Mouse (Mus musculus): ENCODE measurements around the gene Sec31a.

GRCm38 (mm10) chr5:100341042-100341441 lies 75.0 kb downstream of the Sec31a start:
- TF ChIP-seq POLR2A (IDR thresholded peaks at IDR 0.05; ENCODE audit: borderline replicate concordance, extremely low read depth, low read depth, low read length) = no peak
- no peak for TF ChIP-seq CTCF (IDR thresholded peaks at IDR 0.05; ENCODE audit: insufficient read depth, low read length)

Data from lung, adult 2 months (tissue).